Mouse (Mus musculus) spleen, adult 18-20 months (tissue): Measurements from ENCODE around the gene A730009L09Rik.

Source experiments
- DNase-seq, 2 experiments: peaks; one replicate each; pipeline ENCODE4 v3.0.0; 2022; ENCODE audit warnings: mixed read lengths in 2 of 2

A730009L09Rik gene

GRCm38 (mm10) chr16:84560279-84560602, 45.3 kb downstream of the A730009L09Rik start:
- DNase-seq: no peak
